Mouse (Mus musculus): ENCODE results near the gene E030025P04Rik. TPM values are rescaled to one million over a fixed set of nuclear protein-coding genes. Genes with fewer than 3 reads are reported as not detected.

Gene E030025P04Rik
- total RNA-seq, 2 experiments from 2014 or later = not detected

GRCm38 (mm10) chr11:109126482-109126881, 17.7 kb downstream of the E030025P04Rik start:
- DNase-seq = peak; percentile 65
- intact Hi-C loops (cut with DNase I) = no loop called here
- TF ChIP-seq CTCF (IDR thresholded peaks at IDR 0.05) = no peak
- Histone ChIP-seq H3K4me3 (no peak overlapping the region), H3K27ac (no peak overlapping the region)

- no peak overlapping the region for H3K4me3 ChIP-seq
- intact Hi-C loops (cut with DNase I) = no loop called here
- TF ChIP-seq CTCF (IDR thresholded peaks at IDR 0.05) = no peak
- no peak overlapping the region for H3K27ac ChIP-seq
- DNase-seq = peak; percentile 46
Observed at GRCm38 (mm10) chr11:109125451-109125850, 18.7 kb downstream of the E030025P04Rik start.

- no peak overlapping the region for H3K4me3 ChIP-seq
- no peak overlapping the region for H3K27ac ChIP-seq
- DNase-seq = no peak
- peak; percentile 34; the same call in 1 of the 2 replicates for TF ChIP-seq CTCF (IDR thresholded peaks at IDR 0.05)
- intact Hi-C loops (cut with DNase I) = no loop called here
Observed at GRCm38 (mm10) chr11:109124284-109124683, 19.9 kb downstream of the E030025P04Rik start.

GRCm38 (mm10) chr11:109109826-109110346, 34.3 kb downstream of the E030025P04Rik start:
- intact Hi-C loops (cut with DNase I) = no loop called here
- Histone ChIP-seq H3K27ac (no peak overlapping the region), H3K4me3 (no peak overlapping the region)
- TF ChIP-seq CTCF (IDR thresholded peaks at IDR 0.05) = no peak
- no peak for DNase-seq

GRCm38 (mm10) chr11:109109056-109109455, 35.1 kb downstream of the E030025P04Rik start:
- no peak for DNase-seq
- intact Hi-C loops (cut with DNase I) = no loop called here
- no peak overlapping the region for H3K27ac ChIP-seq
- H3K4me3 ChIP-seq = no peak overlapping the region
- TF ChIP-seq CTCF (IDR thresholded peaks at IDR 0.05) = no peak

GRCm38 (mm10) chr11:109107518-109108205, 36.5 kb downstream of the E030025P04Rik start:
- H3K4me3 ChIP-seq = no peak overlapping the region
- intact Hi-C loops (cut with DNase I) = no loop called here
- DNase-seq = no peak
- no peak overlapping the region for H3K27ac ChIP-seq
- no peak for TF ChIP-seq CTCF (IDR thresholded peaks at IDR 0.05)

GRCm38 (mm10) chr11:109106751-109107150, 37.4 kb downstream of the E030025P04Rik start:
- intact Hi-C loops (cut with DNase I) = no loop called here
- no peak overlapping the region for H3K4me3 ChIP-seq
- no peak for TF ChIP-seq CTCF (IDR thresholded peaks at IDR 0.05)
- no peak overlapping the region for H3K27ac ChIP-seq
- no peak for DNase-seq

GRCm38 (mm10) chr11:109106181-109106580, 38.0 kb downstream of the E030025P04Rik start:
- no peak for DNase-seq
- Histone ChIP-seq H3K4me3 (no peak overlapping the region), H3K27ac (no peak overlapping the region)
- intact Hi-C loops (cut with DNase I) = no loop called here
- TF ChIP-seq CTCF (IDR thresholded peaks at IDR 0.05) = no peak

- no peak for DNase-seq
- TF ChIP-seq CTCF (IDR thresholded peaks at IDR 0.05) = no peak
- H3K4me3 ChIP-seq = no peak overlapping the region
- intact Hi-C loops (cut with DNase I) = no loop called here
- no peak overlapping the region for H3K27ac ChIP-seq
Observed at GRCm38 (mm10) chr11:109103386-109103785, 40.8 kb downstream of the E030025P04Rik start.

- no peak overlapping the region for H3K27ac ChIP-seq
- no peak for TF ChIP-seq CTCF (IDR thresholded peaks at IDR 0.05)
- no peak overlapping the region for H3K4me3 ChIP-seq
- intact Hi-C loops (cut with DNase I) = no loop called here
- DNase-seq = no peak
Observed at GRCm38 (mm10) chr11:109102646-109103045, 41.5 kb downstream of the E030025P04Rik start.

- intact Hi-C loops (cut with DNase I) = no loop called here
- no peak for TF ChIP-seq CTCF (IDR thresholded peaks at IDR 0.05)
- no peak overlapping the region for H3K4me3 ChIP-seq
- no peak for DNase-seq
- H3K27ac ChIP-seq = no peak overlapping the region
Observed at GRCm38 (mm10) chr11:109100266-109100665, 43.9 kb downstream of the E030025P04Rik start.

GRCm38 (mm10) chr11:109091821-109092220, 52.3 kb downstream of the E030025P04Rik start:
- no peak for TF ChIP-seq CTCF (IDR thresholded peaks at IDR 0.05)
- H3K27ac ChIP-seq = no peak overlapping the region
- intact Hi-C loops (cut with DNase I) = no loop called here
- H3K4me3 ChIP-seq = no peak overlapping the region
- DNase-seq = no peak

Other genes starting within 250 kb of the E030025P04Rik start
- gene Axin2, start 224.0 kb downstream of the E030025P04Rik start, total RNA-seq (2021) = 1 to 10 TPM; 8.5 to 9.3 TPM
- under 1 TPM; 0.13 to 0.20 TPM for gene Rgs9, start 153.8 kb upstream of the E030025P04Rik start, total RNA-seq (2021)
- 10 to 100 TPM; 25.6 to 27.8 TPM for gene Gna13, start 218.5 kb upstream of the E030025P04Rik start, total RNA-seq (2021)

Measured in gastrocnemius, adult 2 months (tissue).